Mouse (Mus musculus) gastrocnemius, postnatal 25 days (tissue): ENCODE measurements around the gene Phc1. TPM values are rescaled to one million over a fixed set of nuclear protein-coding genes. Genes with fewer than 3 reads are reported as not detected.
"Not testable (repeated sequence)": the region's sequence is repeated elsewhere in the genome, so short reads cannot be mapped to it uniquely, and the experiment has no call there.

Experiments
- DNase-seq: peaks from one replicate; pipeline ENCODE4 v3.0.0; 2022
- long read RNA-seq, 2 experiments: library from polyadenylated mRNA; stranded (forward); transcript quantifications; one replicate each; pipeline ENCODE4 v2.0.0; 2021
- total RNA-seq, 2 experiments: library from RNA; stranded (reverse); gene quantifications; 1 replicate in 1 of 2; 2 replicates in 1 of 2; pipeline ENCODE4 v1.2.3; 2021

Phc1 gene
- total RNA-seq: 10 to 100 TPM; 16.1 to 17.6 TPM
- long read RNA-seq, experiment 1, partial matches to known transcripts: 20 of 20 reads
- long read RNA-seq, experiment 1, other reads (novel, unspliced or antisense): 0 of 20 reads
- long read RNA-seq, experiment 2, partial matches to known transcripts: 9 of 12 reads
- long read RNA-seq, experiment 2, other reads (novel, unspliced or antisense): 1 of 12 reads

- DNase-seq: no peak
Measured at GRCm38 (mm10) chr6:122340349-122341000, at the start of gene Phc1. TSS of gene Phc1 (minus strand) at chr6:122340561.

GRCm38 (mm10) chr6:122389986-122390385 lies 49.6 kb upstream of the Phc1 start:
- DNase-seq: not testable (repeated sequence)

- DNase-seq: not testable (repeated sequence)
Measured at GRCm38 (mm10) chr6:122387177-122388028, 47.0 kb upstream of the Phc1 start.

GRCm38 (mm10) chr6:122385724-122386123 lies 45.4 kb upstream of the Phc1 start:
- no peak for DNase-seq

GRCm38 (mm10) chr6:122384886-122385285 lies 44.5 kb upstream of the Phc1 start:
- DNase-seq: no peak

GRCm38 (mm10) chr6:122383211-122383610 lies 42.9 kb upstream of the Phc1 start:
- DNase-seq: no peak

- DNase-seq: no peak
Measured at GRCm38 (mm10) chr6:122382046-122382445, 41.7 kb upstream of the Phc1 start.

GRCm38 (mm10) chr6:122368245-122368644 lies 27.9 kb upstream of the Phc1 start:
- no peak for DNase-seq

GRCm38 (mm10) chr6:122366976-122367375 lies 26.6 kb upstream of the Phc1 start:
- no peak for DNase-seq

- DNase-seq: no peak
Measured at GRCm38 (mm10) chr6:122366287-122366686, 25.9 kb upstream of the Phc1 start.

- DNase-seq: no peak
Measured at GRCm38 (mm10) chr6:122365706-122366105, 25.3 kb upstream of the Phc1 start.

GRCm38 (mm10) chr6:122357089-122357488 lies 16.7 kb upstream of the Phc1 start:
- DNase-seq: no peak

- DNase-seq: no peak
Measured at GRCm38 (mm10) chr6:122355909-122356308, 15.5 kb upstream of the Phc1 start.

- not testable (repeated sequence) for DNase-seq
Measured at GRCm38 (mm10) chr6:122347326-122347725, 7.0 kb upstream of the Phc1 start.

- no peak for DNase-seq
Measured at GRCm38 (mm10) chr6:122346399-122346798, 6.0 kb upstream of the Phc1 start.

GRCm38 (mm10) chr6:122345731-122346130 lies 5.4 kb upstream of the Phc1 start:
- no peak for DNase-seq

GRCm38 (mm10) chr6:122344386-122345116 lies 4.2 kb upstream of the Phc1 start:
- no peak for DNase-seq

GRCm38 (mm10) chr6:122343719-122344118 lies 3.4 kb upstream of the Phc1 start:
- DNase-seq: no peak

GRCm38 (mm10) chr6:122342125-122342524 lies 1.8 kb upstream of the Phc1 start:
- no peak for DNase-seq

GRCm38 (mm10) chr6:122341038-122341810 lies 863 bp upstream of the Phc1 start:
- no peak for DNase-seq

- peak; percentile 85 for DNase-seq
Measured at GRCm38 (mm10) chr6:122339648-122340341, 566 bp downstream of the Phc1 start.
